Mouse (Mus musculus) megakaryocyte, embryonic 14.5 days (primary cell): ENCODE results near the gene Alkbh1.
"Not testable (repeated sequence)": the region's sequence is repeated elsewhere in the genome, so short reads cannot be mapped to it uniquely, and the experiment has no call there.

Experiments
- FLI1 ChIP-seq: IDR thresholded peaks from 2 replicates; pipeline ENCODE4 v1.6.1; 2012; ENCODE audit warnings: low read length, inconsistent platforms, mixed read lengths
- GATA1 ChIP-seq: IDR thresholded peaks from 3 replicates; pipeline ENCODE4 v1.6.1; 2012; ENCODE audit warnings: mixed read lengths, low read length, inconsistent platforms, borderline replicate concordance

GRCm38 (mm10) chr12:87488683-87489082, 44.9 kb upstream of the Alkbh1 start:
- not testable (repeated sequence) for TF ChIP-seq GATA1, FLI1
